Mouse (Mus musculus) left cerebral cortex, adult 2 months (tissue): Measurements from ENCODE around the gene Dusp14. TPM values are rescaled to one million over a fixed set of nuclear protein-coding genes. Genes with fewer than 3 reads are reported as not detected.

Source experiments
- DNase-seq, 2 experiments: peaks; one replicate each; pipeline ENCODE4 v3.0.0; 2021 to 2022; ENCODE audit warnings: low spot score in 2 of 2, mixed read lengths in 1 of 2; ENCODE audit errors: extremely low spot score in 1 of 2
- H3K27ac ChIP-seq: fragments of 200-600 bp; 2 replicates; pipeline ENCODE4 v1.8.1; 2022
- H3K4me3 ChIP-seq: fragments of 200-600 bp; 2 replicates; pipeline ENCODE4 v1.8.1; 2022
- CTCF ChIP-seq: fragments of 200-600 bp; IDR thresholded peaks from 2 replicates; pipeline ENCODE4 v1.8.1; 2022; ENCODE audit warnings: antibody characterized with exemption, mild to moderate bottlenecking, moderate library complexity
- intact Hi-C: fragments of 180-260 bp; cut with DNase I; formaldehyde crosslinking; loops from one replicate; pipeline ENCODE4 v1.15.1; 2025
- total RNA-seq, 2 experiments: library from RNA; stranded (reverse); gene quantifications; 2 replicates each; pipeline ENCODE4 v1.2.3; 2021

The Dusp14 gene
- total RNA-seq, 2 experiments from 2014 or later: 80.7 to 92.7 TPM

DNA sequence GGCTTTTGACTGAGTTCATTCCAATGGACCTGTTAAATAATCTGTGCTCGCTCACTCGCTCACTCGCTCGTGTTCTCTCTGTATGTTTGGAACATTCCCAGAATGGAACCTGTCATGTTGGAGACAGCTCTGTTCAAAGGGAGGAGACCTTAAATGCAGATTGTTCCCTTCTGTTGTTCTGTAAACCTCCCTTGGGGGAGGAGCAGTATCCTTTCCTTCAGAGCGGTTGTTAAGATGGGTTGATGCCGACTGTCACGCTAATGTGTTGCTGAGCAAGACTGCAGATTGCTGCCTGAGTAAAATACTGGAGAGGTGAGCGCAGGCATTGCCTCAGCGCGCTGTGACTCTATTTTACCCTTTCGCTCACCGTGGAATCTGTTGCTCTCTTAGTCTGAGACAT, 58.0 kb downstream of the Dusp14 start:
- TF ChIP-seq CTCF: no peak
- peak in 1 of 2 experiments; percentile 23 for DNase-seq
- intact Hi-C loops: loop anchor here (5.0 kb wide), 1 partner anchor 49 kb away; the partner anchor contains the start of gene Synrg
- H3K4me3 ChIP-seq: no peak overlapping the region
- no peak overlapping the region; the same call in 1 of the 2 replicates for H3K27ac ChIP-seq

DNA sequence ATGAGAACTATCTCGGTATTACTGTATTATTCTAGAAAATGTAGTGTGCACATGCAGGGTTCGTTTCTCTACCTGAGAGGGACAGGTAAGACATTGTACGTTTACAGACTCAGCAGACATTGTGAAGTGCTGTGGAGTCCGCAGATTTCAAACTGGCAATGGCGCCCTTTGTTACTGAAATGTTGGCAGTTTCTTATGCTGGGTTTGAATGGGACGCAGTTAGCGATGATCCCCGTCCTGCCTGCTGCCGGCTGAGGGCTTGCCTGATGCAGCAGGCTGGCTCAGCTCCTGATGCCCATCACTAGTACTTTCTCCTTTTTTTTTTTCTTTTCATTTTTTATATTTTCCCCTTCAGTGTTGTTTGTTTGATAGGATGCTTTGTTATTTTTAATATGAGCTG, 58.6 kb downstream of the Dusp14 start:
- TF ChIP-seq CTCF: no peak
- intact Hi-C loops: loop anchor here (5.0 kb wide), 1 partner anchor 48 kb away; the partner anchor contains the start of gene Synrg
- no peak overlapping the region; the same call in 1 of the 2 replicates for H3K27ac ChIP-seq
- H3K4me3 ChIP-seq: no peak overlapping the region
- no peak for DNase-seq

GRCm38 (mm10) chr11:84009001-84009400, 60.1 kb downstream of the Dusp14 start:
- no peak overlapping the region for H3K4me3 ChIP-seq
- intact Hi-C loops: no loop called here
- DNase-seq: no peak
- peak; percentile 11; the same call in 1 of the 2 replicates for TF ChIP-seq CTCF
- H3K27ac ChIP-seq: no peak overlapping the region

GRCm38 (mm10) chr11:84003986-84004385, 65.1 kb downstream of the Dusp14 start:
- intact Hi-C loops: no loop called here
- TF ChIP-seq CTCF: no peak
- Histone ChIP-seq H3K27ac (no peak overlapping the region), H3K4me3 (no peak overlapping the region)
- DNase-seq: no peak

DNA sequence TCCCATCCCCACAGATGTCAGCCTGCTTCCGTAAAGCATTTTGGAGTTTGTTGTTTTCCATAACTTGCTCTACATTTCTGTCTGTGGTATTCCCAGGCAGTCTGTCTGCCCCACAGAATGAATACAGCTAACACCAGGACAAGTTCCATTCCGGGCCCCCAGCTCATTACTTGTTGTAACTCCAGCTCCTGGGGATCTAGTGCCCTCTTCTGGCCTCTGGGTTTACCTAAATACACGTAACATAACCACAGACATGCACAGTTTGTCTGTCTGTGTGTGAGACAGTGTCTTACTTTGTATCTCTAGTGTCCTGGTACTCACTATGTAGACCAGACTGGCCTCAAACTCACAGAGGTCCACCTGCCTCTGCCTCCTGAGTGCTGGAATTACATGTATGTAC, 67.8 kb downstream of the Dusp14 start:
- intact Hi-C loops: no loop called here
- DNase-seq: no peak
- Histone ChIP-seq H3K4me3 (no peak overlapping the region), H3K27ac (no peak overlapping the region)
- no peak; the same call in 1 of the 2 replicates for TF ChIP-seq CTCF

- no peak overlapping the region for H3K4me3 ChIP-seq
- no peak for TF ChIP-seq CTCF
- intact Hi-C loops: loop anchor here (5.0 kb wide), 1 partner anchor 128 kb away; the partner anchor contains the start of genes Acaca and Tada2a
- no peak for DNase-seq
- H3K27ac ChIP-seq: no peak overlapping the region
Measured at GRCm38 (mm10) chr11:83999411-83999915, 69.6 kb downstream of the Dusp14 start.

- no peak overlapping the region for H3K27ac ChIP-seq
- no peak for TF ChIP-seq CTCF
- intact Hi-C loops: loop anchor here (5.0 kb wide), 1 partner anchor 128 kb away; the partner anchor contains the start of genes Acaca and Tada2a
Measured at GRCm38 (mm10) chr11:83998993-83999392, 70.1 kb downstream of the Dusp14 start.

More at GRCm38 (mm10) chr11:83998993-83999392, 70.1 kb downstream of the Dusp14 start:
- no peak overlapping the region for H3K4me3 ChIP-seq
- no peak for DNase-seq

Other genes with a start within 250 kb of the Dusp14 start
- gene Hnf1b, start 219.2 kb downstream of the Dusp14 start, total RNA-seq: under 1 TPM; 0.23 to 0.75 TPM
- 10 to 100 TPM; 13.3 to 15.2 TPM for gene Ddx52, start 127.2 kb downstream of the Dusp14 start, total RNA-seq
- 10 to 100 TPM; 61.2 to 61.3 TPM for gene Synrg, start 104.8 kb downstream of the Dusp14 start, total RNA-seq
- 10 to 100 TPM; 34.0 to 35.5 TPM for gene Tada2a, start 60.3 kb upstream of the Dusp14 start, total RNA-seq
- 10 to 100 TPM; 80.8 to 81.2 TPM for gene Acaca, start 60.4 kb upstream of the Dusp14 start, total RNA-seq
- not detected for gene Gm11437, start 98.2 kb upstream of the Dusp14 start, total RNA-seq